Mouse (Mus musculus) hindbrain, embryonic 12.5 days (tissue): ENCODE measurements at regions not wholly inside any gene's neighbourhood (a gene's known extent, or its start where the extent isn't known, plus 50 kb on each side); places are given as distances from the start of the nearest gene placed in this dataset.

ENCODE experiments used
- ATAC-seq: fragments of 200-750 bp; cut with Nextera tagmentation; 2 replicates; pipeline ENCODE4 v1.8.0; 2017; ENCODE audit warnings: moderate TSS enrichment; ENCODE audit not compliant: low FRiP score
- H3K27ac ChIP-seq: fragments of 300-500 bp; sonication (generic); 2 replicates; pipeline ENCODE4 v1.5.1; 2016; ENCODE audit warnings: mild to moderate bottlenecking
- H3K27me3 ChIP-seq: fragments of 300-500 bp; sonication (generic); 2 replicates; pipeline ENCODE4 v1.6.1; 2016; ENCODE audit warnings: mild to moderate bottlenecking
- H3K36me3 ChIP-seq: fragments of 300-500 bp; sonication (generic); 2 replicates; pipeline ENCODE4 v1.6.1; 2016; ENCODE audit warnings: mild to moderate bottlenecking
- H3K4me1 ChIP-seq: fragments of 300-500 bp; sonication (generic); 2 replicates; pipeline ENCODE4 v1.6.1; 2016
- H3K4me2 ChIP-seq: fragments of 300-500 bp; sonication (generic); replicated peaks from 2 replicates; pipeline ENCODE4 v1.6.1; 2016; ENCODE audit warnings: mild to moderate bottlenecking
- H3K4me3 ChIP-seq: fragments of 300-500 bp; sonication (generic); 2 replicates; pipeline ENCODE4 v1.5.1; 2016; ENCODE audit warnings: mild to moderate bottlenecking
- H3K9ac ChIP-seq: fragments of 300-500 bp; sonication (generic); 2 replicates; pipeline ENCODE4 v1.6.1; 2016; ENCODE audit warnings: mild to moderate bottlenecking, moderate library complexity
- H3K9me3 ChIP-seq: fragments of 300-500 bp; sonication (generic); replicated peaks from 2 replicates; pipeline ENCODE4 v1.6.1; 2016; ENCODE audit warnings: mild to moderate bottlenecking
- WGBS: fragments of 180-500 bp; shearing (Covaris S2); methylation state at CpG from one replicate; pipeline ENCODE4 v1.1.7; 2016; 5-methylcytosine and 5-hydroxymethylcytosine counted together

GRCm38 (mm10) chr6:93031812-93032330 lies 88.6 kb upstream of the Adamts9 start:
- H3K27me3 ChIP-seq: no peaks in the 10 kb centered on the region
- H3K27ac ChIP-seq: no peak overlapping the region
- H3K4me2 ChIP-seq: no peak overlapping the region
- no peaks in the 10 kb centered on the region for H3K36me3 ChIP-seq
- no peak overlapping the region for H3K4me3 ChIP-seq
- ATAC-seq: no peak
- no peak overlapping the region for H3K9ac ChIP-seq
- H3K4me1 ChIP-seq: no peaks in the 10 kb centered on the region
- 0 out of 2 replicates have a peak, but pooled peaks cover 6% of the 10 kb centered on the region for H3K9me3 ChIP-seq
- 90% methylated on average over 1 of the region's 1 CpGs for WGBS

DNA sequence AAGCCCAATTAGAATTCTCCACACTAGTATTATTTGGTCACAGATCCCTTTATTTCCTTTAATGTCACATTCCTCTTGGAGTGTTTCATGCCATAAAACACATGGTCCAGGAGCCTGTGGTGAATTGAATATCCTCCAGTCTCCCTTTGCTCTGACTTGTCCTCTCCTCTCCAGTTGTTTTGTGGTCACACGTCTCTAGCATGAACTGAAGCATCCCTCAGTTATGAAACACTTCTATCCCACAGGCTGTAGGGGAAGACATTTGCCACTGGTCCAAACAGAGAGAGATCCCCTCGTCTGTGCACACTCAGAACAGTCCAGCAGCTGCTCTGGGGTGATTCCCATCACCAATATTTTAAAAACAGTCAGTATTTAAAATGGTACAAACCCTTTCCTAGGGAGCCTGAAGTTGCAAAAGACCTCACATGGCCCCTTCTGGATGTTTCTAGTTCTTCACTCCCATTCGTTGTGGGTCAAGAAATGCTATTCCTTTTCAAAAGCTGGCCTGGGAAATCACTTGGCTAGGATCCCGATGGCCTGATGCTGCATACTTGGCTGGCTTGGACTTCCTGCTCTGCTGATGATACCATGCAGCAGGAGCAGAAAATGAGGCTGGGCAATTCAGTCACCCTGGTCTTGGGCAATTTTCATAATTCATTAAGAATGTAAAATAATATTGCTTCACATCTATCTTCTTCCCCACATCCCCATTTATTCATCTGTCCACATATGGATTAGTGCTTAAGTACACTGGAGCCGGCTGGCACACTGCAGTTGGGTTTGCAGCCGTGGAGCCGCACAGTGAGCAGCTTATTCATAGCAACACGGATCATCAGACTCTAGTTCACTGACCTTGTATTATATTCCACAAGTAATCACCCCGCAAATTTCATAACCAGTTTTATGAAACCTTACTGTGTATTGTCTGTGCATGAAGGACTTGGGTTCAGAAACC lies 83.1 kb upstream of the Adamts9 start:
- no peaks in the 10 kb centered on the region for H3K4me1 ChIP-seq
- H3K4me2 ChIP-seq: no peak overlapping the region
- no peak overlapping the region for H3K4me3 ChIP-seq
- 77% methylated on average over 9 of the region's 9 CpGs for WGBS
- H3K27ac ChIP-seq: no peak overlapping the region
- H3K9ac ChIP-seq: no peak overlapping the region
- no peaks in the 10 kb centered on the region for H3K27me3 ChIP-seq
- no peaks in the 10 kb centered on the region for H3K9me3 ChIP-seq
- H3K36me3 ChIP-seq: no peaks in the 10 kb centered on the region
- ATAC-seq: no peak

DNA sequence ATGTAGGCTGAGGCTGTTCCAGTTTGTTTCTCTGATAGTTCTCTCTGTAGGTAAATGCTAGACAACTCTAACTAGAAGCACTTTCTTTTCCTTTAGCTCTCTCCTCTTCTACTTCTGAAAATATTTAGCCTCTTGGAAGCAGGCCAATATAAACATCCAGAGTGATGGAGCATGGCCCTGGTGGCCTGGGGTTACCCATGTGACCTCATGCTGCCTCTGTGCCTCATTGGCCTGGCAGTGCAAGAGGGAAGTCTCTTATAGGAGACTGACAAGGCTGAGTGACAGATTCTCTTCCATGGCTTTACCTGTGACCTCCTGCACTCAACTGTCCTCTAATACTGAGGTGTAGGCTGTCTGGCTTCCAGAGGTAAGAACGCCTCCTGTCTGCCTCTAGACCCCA lies 71.2 kb upstream of the Adamts9 start:
- no peak overlapping the region for H3K4me2 ChIP-seq
- no peak overlapping the region for H3K27ac ChIP-seq
- no peak overlapping the region for H3K4me3 ChIP-seq
- no peaks in the 10 kb centered on the region for H3K4me1 ChIP-seq
- ATAC-seq: no peak
- no peaks in the 10 kb centered on the region for H3K27me3 ChIP-seq
- WGBS: 84% methylated on average over 1 of the region's 1 CpGs
- no peaks in the 10 kb centered on the region for H3K36me3 ChIP-seq
- no peak overlapping the region for H3K9ac ChIP-seq
- H3K9me3 ChIP-seq: no peaks in the 10 kb centered on the region

- Histone ChIP-seq H3K27me3 (no peaks in the 10 kb centered on the region), H3K4me3 (no peak overlapping the region), H3K27ac (no peak overlapping the region), H3K4me1 (no peaks in the 10 kb centered on the region), H3K9ac (no peak overlapping the region), H3K9me3 (no peaks in the 10 kb centered on the region), H3K36me3 (no peaks in the 10 kb centered on the region), H3K4me2 (no peak overlapping the region)
- WGBS: 91% methylated on average over 5 of the region's 5 CpGs
- no peak for ATAC-seq
Observed at GRCm38 (mm10) chr6:93011906-93012305, 68.6 kb upstream of the Adamts9 start.

DNA sequence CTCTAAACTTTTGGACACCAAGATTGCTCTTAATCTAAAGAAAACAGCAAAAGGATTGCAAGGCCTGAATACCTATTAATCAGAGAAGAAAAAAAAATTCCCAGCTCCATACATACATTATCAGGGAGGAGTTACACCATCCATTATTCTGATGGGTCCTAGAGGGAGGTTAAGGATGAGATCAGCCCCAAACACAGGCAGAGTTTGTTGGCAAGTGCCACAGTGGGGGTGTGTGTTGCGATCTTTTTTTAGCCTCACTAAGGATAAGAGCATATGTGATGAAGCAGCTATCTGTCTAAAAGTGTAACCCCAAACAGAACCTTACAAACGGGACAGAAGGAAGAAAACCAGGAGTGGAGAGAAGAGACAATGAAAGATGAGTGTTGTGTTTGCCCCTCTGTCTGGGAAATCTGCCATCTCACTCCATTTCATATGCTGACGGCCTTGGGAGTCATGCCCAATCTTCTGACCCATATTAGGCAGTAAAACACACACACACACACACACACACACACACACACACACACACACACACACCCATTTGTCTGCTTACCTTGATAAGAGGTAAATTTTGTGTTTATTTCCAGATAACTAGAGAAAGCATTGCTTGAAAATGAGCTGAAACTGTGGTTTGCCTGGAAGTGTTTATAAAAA lies 61.4 kb upstream of the Adamts9 start:
- no peak for ATAC-seq

DNA sequence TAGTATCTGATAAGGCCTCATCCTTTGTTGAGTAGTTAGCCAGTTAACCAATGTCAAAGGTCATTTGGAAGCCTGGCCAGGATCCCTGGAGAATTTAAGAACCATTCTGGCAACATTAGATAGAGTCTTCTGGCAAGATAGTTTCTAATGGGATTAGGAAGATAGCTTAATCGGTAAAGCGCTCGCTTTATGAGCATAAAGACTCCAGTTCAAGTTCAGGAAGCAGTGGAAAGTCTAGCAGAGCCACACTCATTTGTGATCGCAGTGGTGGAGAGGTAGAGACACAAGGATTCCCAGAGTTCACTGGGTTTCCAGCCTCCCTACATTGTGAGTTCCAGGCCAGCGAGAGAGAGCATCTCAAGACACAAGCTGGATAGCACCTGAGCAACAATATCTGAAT lies 60.5 kb upstream of the Adamts9 start:
- no peaks in the 10 kb centered on the region for H3K4me1 ChIP-seq
- no peak for ATAC-seq
- no peak overlapping the region for H3K9ac ChIP-seq
- no peaks in the 10 kb centered on the region for H3K36me3 ChIP-seq
- 94% methylated on average over 5 of the region's 5 CpGs for WGBS
- H3K9me3 ChIP-seq: no peaks in the 10 kb centered on the region
- no peak overlapping the region for H3K4me2 ChIP-seq
- H3K4me3 ChIP-seq: no peak overlapping the region
- no peak overlapping the region for H3K27ac ChIP-seq
- H3K27me3 ChIP-seq: no peaks in the 10 kb centered on the region

More for the DNA sequence above, 61.4 kb upstream of the Adamts9 start:
- Histone ChIP-seq H3K4me3 (no peak overlapping the region), H3K36me3 (no peaks in the 10 kb centered on the region), H3K4me1 (no peaks in the 10 kb centered on the region), H3K27ac (no peak overlapping the region), H3K9me3 (no peaks in the 10 kb centered on the region), H3K27me3 (no peaks in the 10 kb centered on the region), H3K4me2 (no peak overlapping the region), H3K9ac (no peak overlapping the region)
- WGBS: 78% methylated on average over 3 of the region's 3 CpGs

DNA sequence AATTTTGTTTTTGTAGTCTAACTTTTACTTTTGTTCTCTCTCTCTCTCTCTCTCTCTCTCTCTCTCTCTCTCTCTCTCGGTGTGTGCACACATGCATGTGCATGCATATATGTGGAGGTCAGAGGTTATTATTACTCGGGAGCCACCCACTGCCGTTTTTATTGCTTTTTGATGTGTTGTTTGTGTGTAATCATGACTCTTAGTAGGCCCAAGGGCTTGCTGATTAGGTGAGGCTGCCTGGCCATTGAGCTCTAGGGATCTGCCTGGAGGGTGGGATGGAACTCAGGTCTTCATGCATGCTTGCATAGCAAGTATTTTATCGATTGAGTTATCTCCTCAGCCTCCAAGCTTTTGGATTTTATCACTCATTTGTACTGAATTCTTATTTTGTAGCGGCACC lies 50.4 kb upstream of the Adamts9 start:
- H3K9me3 ChIP-seq: no peaks in the 10 kb centered on the region
- H3K27ac ChIP-seq: no peak overlapping the region
- H3K9ac ChIP-seq: no peak overlapping the region
- H3K4me3 ChIP-seq: no peak overlapping the region
- H3K4me1 ChIP-seq: no peaks in the 10 kb centered on the region
- H3K4me2 ChIP-seq: no peak overlapping the region
- ATAC-seq: no peak
- WGBS: 89% methylated on average over 5 of the region's 5 CpGs
- no peaks in the 10 kb centered on the region for H3K36me3 ChIP-seq
- H3K27me3 ChIP-seq: no peaks in the 10 kb centered on the region
